9 mouse cellular contexts compared by ENCODE assay signal in genomic region chr1:106400900-106401634, GRCm38 (mm10).
A peak's percentile ranks its signal among the peaks of the same experiment; 100 is the strongest.
DNase-seq lines count a peak whose midpoint lies in the region; ATAC-seq and TF ChIP-seq lines count a peak whose summit lies in the region.
"Had no signal": no experiment of that assay in that cellular context is flagged by ENCODE, and none has a peak within 500 bp of the region (broad histone marks: within the 10 kb centered on the region; RNA-seq: fewer than 3 reads in every experiment).

No protein-coding gene starts in this region.

- peak; percentile 29 for DNase-seq in kidney, adult 9 months
- no peak for DNase-seq in kidney, adult 11 months
- DNase-seq in CH12.LX (ENCODE audit: extremely low read depth), result peak; percentile 27
- peak; percentile 58 for DNase-seq in brain, adult 2 months (ENCODE audit: low read depth, low spot score)
- DNase-seq in lung, postnatal 14 days, result peak; percentile 49
- no peak for DNase-seq in cerebellum, postnatal 36 days
- DNase-seq in left cerebral cortex, adult 2 months (ENCODE audit: extremely low spot score in 1 of 2, low spot score in 2 of 2), result no peak

- no peak overlapping the region for H3K4me3 ChIP-seq in CH12.LX (replicated peaks in 1 of 3; ENCODE audit: low read depth in 2 of 3, low read length in 2 of 3, poor library complexity in 1 of 3)
- no peak overlapping the region for H3K4me3 ChIP-seq in left cerebral cortex, adult 2 months

- peaks cover 6 to 14% of the 10 kb centered on the region in 2 experiments; a peak in 3 of 4 replicates for H3K4me1 ChIP-seq in CH12.LX (ENCODE audit: control insufficient read depth in 1 of 2, insufficient read depth in 2 of 2)

- peaks cover 0 to 2% of the 10 kb centered on the region in 2 experiments for H3K36me3 ChIP-seq in CH12.LX (replicated peaks in 1 of 2; ENCODE audit: control insufficient read depth in 1 of 2, insufficient read depth in 1 of 2, low read length in 1 of 2)

- intact Hi-C loops in left cerebral cortex, adult 2 months (cut with DNase I), result no loop called here

- H3K9ac ChIP-seq in CH12.LX (ENCODE audit: insufficient read depth, low read depth), result no peak overlapping the region

- no peak for TF ChIP-seq RAD21 in CH12.LX (IDR thresholded peaks at IDR 0.05; ENCODE audit: low read depth, low read length)

- no peak for TF ChIP-seq CTCF in CH12.LX (conservative IDR thresholded peaks at IDR 0.05 in 1 of 2, IDR thresholded peaks at IDR 0.05 in 1 of 2; ENCODE audit: low read depth in 2 of 2, low read length in 2 of 2)
- no peak for TF ChIP-seq CTCF in left cerebral cortex, adult 2 months (IDR thresholded peaks at IDR 0.05)

- in situ Hi-C loops in CH12.LX (cut with MboI; ENCODE audit: low pct_ligation_motif_present, low pct_unique_long_range_greater_than_20kb, low sequenced_read_pairs), result no loop called here

- dilution Hi-C loops in CH12.LX (cut with MboI; ENCODE audit: extremely low pct_ligation_motif_present, extremely low pct_unique_long_range_greater_than_20kb, low sequenced_read_pairs), result no loop called here

- H3K9me3 ChIP-seq in CH12.LX (replicated peaks; ENCODE audit: low read length), result no peaks in the 10 kb centered on the region

- no peak overlapping the region for H3K27ac ChIP-seq in CH12.LX (ENCODE audit: insufficient read depth, low read depth)
- no peak overlapping the region for H3K27ac ChIP-seq in left cerebral cortex, adult 2 months

- TF ChIP-seq POLR2A in CH12.LX (IDR thresholded peaks at IDR 0.05; ENCODE audit: low read depth, low read length), result no peak

- H3K4me2 ChIP-seq in CH12.LX (ENCODE audit: insufficient read depth, low read depth, poor library complexity, severe bottlenecking), result no peak overlapping the region

- no peak for TF ChIP-seq EP300 in CH12.LX (IDR thresholded peaks at IDR 0.05; ENCODE audit: low read length)

- no peak for ATAC-seq in cerebellum, adult (ENCODE audit: insufficient number of reproducible peaks, low FRiP score, low TSS enrichment)
- ATAC-seq: intestine, embryonic 16.5 days had no signal

- H3K27me3 ChIP-seq in CH12.LX (replicated peaks), result no peaks in the 10 kb centered on the region

- H3K79me2 ChIP-seq in CH12.LX (replicated peaks; ENCODE audit: control insufficient read depth, extremely low read depth, insufficient read depth, poor library complexity, severe bottlenecking), result no peaks in the 10 kb centered on the region

TF ChIP-seq in CH12.LX, 34 proteins besides CTCF, POLR2A, EP300 and RAD21:
- TF ChIP-seq PAX5 (IDR thresholded peaks at IDR 0.05; ENCODE audit: low read length), result no peak
- no peak for TF ChIP-seq MAX (IDR thresholded peaks at IDR 0.05; ENCODE audit: low read length)
- no peak for TF ChIP-seq MYC (IDR thresholded peaks at IDR 0.05; ENCODE audit: low read depth, low read length)
- peak; percentile 64 for TF ChIP-seq JUND (conservative IDR thresholded peaks at IDR 0.05; ENCODE audit: low read depth, low read length)
- TF ChIP-seq NRF1 (IDR thresholded peaks at IDR 0.05; ENCODE audit: low read depth, low read length), result no peak
- TF ChIP-seq MAZ (IDR thresholded peaks at IDR 0.05; ENCODE audit: low read depth, low read length), result no peak

Comparison
In these comparisons a context has a peak if more than half of its experiments do, and no peak if none do; other contexts are left out.
1. DNase-seq: peak in kidney, adult 9 months (single experiment), CH12.LX (single experiment), brain, adult 2 months (single experiment) and lung, postnatal 14 days (single experiment); none in kidney, adult 11 months (single experiment), cerebellum, postnatal 36 days (0 of 2) and left cerebral cortex, adult 2 months (0 of 2).